Mouse (Mus musculus): ENCODE measurements around the gene Elf2. TPM values are rescaled to one million over a fixed set of nuclear protein-coding genes. Genes with fewer than 3 reads are reported as not detected.
A peak's percentile ranks its signal among the peaks of the same experiment; 100 is the strongest.

Elf2 gene
- polyA plus RNA-seq, 1 experiment from 2014 or later, result 44.5 TPM

- Histone ChIP-seq H3K27me3 (ENCODE audit: control insufficient read depth, insufficient read depth, low read length) (no peaks in the 10 kb centered on the region), H3K4me1 (ENCODE audit: control insufficient read depth, insufficient read depth, low read length) (peaks cover 10% of the 10 kb centered on the region), H3K9me3 (replicated peaks; ENCODE audit: control insufficient read depth, low read length) (no peaks in the 10 kb centered on the region), H3K9ac (ENCODE audit: low read depth, low read length) (no peak overlapping the region), H3K4me3 (ENCODE audit: low read depth, low read length) (no peak overlapping the region), H3K4me2 (no peak overlapping the region), H3K27ac (ENCODE audit: low read depth, low read length) (no peak overlapping the region), H3K36me3 (ENCODE audit: control insufficient read depth, insufficient read depth, low read length) (no peaks in the 10 kb centered on the region)
- WGBS (ENCODE audit: insufficient replicate concordance), result 30% methylated on average over 9 of the region's 9 CpGs
- ATAC-seq (replicated peaks; ENCODE audit: insufficient number of reproducible peaks, low FRiP score, low TSS enrichment), result no peak
These were observed 28.8 kb downstream of the Elf2 start for GRCm38 (mm10) chr3:51311638-51312037.

GRCm38 (mm10) chr3:51310098-51310497, 30.4 kb downstream of the Elf2 start:
- H3K36me3 ChIP-seq (ENCODE audit: control insufficient read depth, insufficient read depth, low read length), result no peaks in the 10 kb centered on the region
- no peaks in the 10 kb centered on the region for H3K9me3 ChIP-seq (replicated peaks; ENCODE audit: control insufficient read depth, low read length)
- H3K4me3 ChIP-seq (ENCODE audit: low read depth, low read length), result no peak overlapping the region
- H3K27ac ChIP-seq (ENCODE audit: low read depth, low read length), result peak overlapping the region; percentile 35; the same call in 1 of the 2 replicates
- H3K27me3 ChIP-seq (ENCODE audit: control insufficient read depth, insufficient read depth, low read length), result no peaks in the 10 kb centered on the region
- no peak; the same call in 1 of the 2 replicates for ATAC-seq (replicated peaks; ENCODE audit: insufficient number of reproducible peaks, low FRiP score, low TSS enrichment)
- WGBS (ENCODE audit: insufficient replicate concordance), result 28% methylated on average over 7 of the region's 7 CpGs
- H3K4me2 ChIP-seq, result peak overlapping the region; percentile 41
- H3K9ac ChIP-seq (ENCODE audit: low read depth, low read length), result peak overlapping the region; percentile 39; the same call in 1 of the 2 replicates
- H3K4me1 ChIP-seq (ENCODE audit: control insufficient read depth, insufficient read depth, low read length), result peaks cover 10% of the 10 kb centered on the region

- peaks cover 26% of the 10 kb centered on the region for H3K4me1 ChIP-seq (ENCODE audit: control insufficient read depth, insufficient read depth, low read length)
- no peak overlapping the region for H3K4me2 ChIP-seq
- WGBS (ENCODE audit: insufficient replicate concordance), result 41% methylated on average over 2 of the region's 2 CpGs
- ATAC-seq (replicated peaks; ENCODE audit: insufficient number of reproducible peaks, low FRiP score, low TSS enrichment), result no peak
- H3K4me3 ChIP-seq (ENCODE audit: low read depth, low read length), result no peak overlapping the region
- no peaks in the 10 kb centered on the region for H3K9me3 ChIP-seq (replicated peaks; ENCODE audit: control insufficient read depth, low read length)
- no peaks in the 10 kb centered on the region for H3K36me3 ChIP-seq (ENCODE audit: control insufficient read depth, insufficient read depth, low read length)
- no peak overlapping the region for H3K27ac ChIP-seq (ENCODE audit: low read depth, low read length)
- no peak overlapping the region for H3K9ac ChIP-seq (ENCODE audit: low read depth, low read length)
- no peaks in the 10 kb centered on the region for H3K27me3 ChIP-seq (ENCODE audit: control insufficient read depth, insufficient read depth, low read length)
These were observed 33.8 kb downstream of the Elf2 start for GRCm38 (mm10) chr3:51306621-51307020.

DNA sequence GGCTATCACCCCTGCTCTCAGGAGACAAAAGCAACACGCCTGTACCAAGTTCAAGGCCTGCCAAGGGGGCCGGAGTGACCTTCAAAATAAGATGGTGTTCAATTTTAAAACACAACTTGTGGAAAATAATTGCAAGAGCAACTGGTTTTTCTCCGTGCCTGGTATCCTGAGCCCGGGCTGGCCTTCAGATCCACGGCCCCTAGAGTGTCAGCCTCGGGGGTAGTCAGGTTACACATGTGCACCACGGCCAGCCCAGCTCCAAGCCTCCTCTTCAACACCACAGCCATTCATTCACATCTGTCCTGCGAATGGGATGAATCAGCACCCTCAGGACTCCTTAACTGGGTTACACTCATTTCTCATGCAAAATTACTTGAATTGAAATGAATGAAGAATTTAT, 34.5 kb downstream of the Elf2 start:
- Histone ChIP-seq H3K4me3 (ENCODE audit: low read depth, low read length) (no peak overlapping the region), H3K9ac (ENCODE audit: low read depth, low read length) (no peak overlapping the region), H3K9me3 (replicated peaks; ENCODE audit: control insufficient read depth, low read length) (no peaks in the 10 kb centered on the region), H3K27me3 (ENCODE audit: control insufficient read depth, insufficient read depth, low read length) (no peaks in the 10 kb centered on the region), H3K4me2 (no peak overlapping the region), H3K27ac (ENCODE audit: low read depth, low read length) (no peak overlapping the region), H3K4me1 (ENCODE audit: control insufficient read depth, insufficient read depth, low read length) (peaks cover 22% of the 10 kb centered on the region), H3K36me3 (ENCODE audit: control insufficient read depth, insufficient read depth, low read length) (no peaks in the 10 kb centered on the region)
- ATAC-seq (replicated peaks; ENCODE audit: insufficient number of reproducible peaks, low FRiP score, low TSS enrichment), result no peak
- 79% methylated on average over 8 of the region's 8 CpGs for WGBS (ENCODE audit: insufficient replicate concordance)

DNA sequence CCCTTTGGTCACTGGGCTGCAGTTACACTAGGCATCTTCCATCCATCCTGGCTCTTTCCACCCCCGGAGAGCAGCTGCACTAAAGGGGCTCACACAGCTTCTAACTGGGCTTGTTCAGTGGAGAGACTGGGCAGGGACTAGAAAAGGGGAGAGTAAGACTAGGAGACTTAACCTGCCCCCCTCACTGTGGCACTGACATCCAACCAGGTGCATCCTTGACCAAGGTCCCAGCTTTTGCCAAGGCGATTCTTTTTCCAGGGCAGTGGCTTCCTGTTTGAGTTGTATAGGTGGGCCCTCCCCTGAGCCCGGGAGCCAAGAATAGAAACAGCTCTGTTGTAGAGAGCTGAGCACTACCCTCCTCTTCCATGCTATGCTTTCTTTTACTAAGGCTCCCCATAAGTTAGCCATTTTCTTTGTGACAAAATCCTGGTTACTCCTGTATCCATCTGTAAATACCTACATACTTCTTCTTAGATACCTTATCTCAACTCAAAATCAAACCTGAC, 37.4 kb downstream of the Elf2 start:
- H3K4me3 ChIP-seq (ENCODE audit: low read depth, low read length), result no peak overlapping the region
- ATAC-seq (replicated peaks; ENCODE audit: insufficient number of reproducible peaks, low FRiP score, low TSS enrichment), result no peak
- H3K9me3 ChIP-seq (replicated peaks; ENCODE audit: control insufficient read depth, low read length), result no peaks in the 10 kb centered on the region
- H3K36me3 ChIP-seq (ENCODE audit: control insufficient read depth, insufficient read depth, low read length), result no peaks in the 10 kb centered on the region
- no peak overlapping the region for H3K9ac ChIP-seq (ENCODE audit: low read depth, low read length)
- H3K4me2 ChIP-seq, result no peak overlapping the region
- no peaks in the 10 kb centered on the region for H3K27me3 ChIP-seq (ENCODE audit: control insufficient read depth, insufficient read depth, low read length)
- WGBS (ENCODE audit: insufficient replicate concordance), result 49% methylated on average over 3 of the region's 3 CpGs
- H3K27ac ChIP-seq (ENCODE audit: low read depth, low read length), result peak overlapping the region; percentile 57
- peaks cover 16% of the 10 kb centered on the region for H3K4me1 ChIP-seq (ENCODE audit: control insufficient read depth, insufficient read depth, low read length)

- H3K4me2 ChIP-seq, result no peak overlapping the region
- no peak overlapping the region for H3K4me3 ChIP-seq (ENCODE audit: low read depth, low read length)
- H3K36me3 ChIP-seq (ENCODE audit: control insufficient read depth, insufficient read depth, low read length), result no peaks in the 10 kb centered on the region
- 0 out of 2 replicates have a peak, but pooled peaks have one; percentile 10 for ATAC-seq (replicated peaks; ENCODE audit: insufficient number of reproducible peaks, low FRiP score, low TSS enrichment)
- peaks cover 16% of the 10 kb centered on the region for H3K4me1 ChIP-seq (ENCODE audit: control insufficient read depth, insufficient read depth, low read length)
- peak overlapping the region; percentile 29; the same call in 1 of the 2 replicates for H3K27ac ChIP-seq (ENCODE audit: low read depth, low read length)
- WGBS (ENCODE audit: insufficient replicate concordance), result 79% methylated on average over 6 of the region's 6 CpGs
- H3K27me3 ChIP-seq (ENCODE audit: control insufficient read depth, insufficient read depth, low read length), result no peaks in the 10 kb centered on the region
- no peaks in the 10 kb centered on the region for H3K9me3 ChIP-seq (replicated peaks; ENCODE audit: control insufficient read depth, low read length)
- H3K9ac ChIP-seq (ENCODE audit: low read depth, low read length), result no peak overlapping the region
These were observed 38.9 kb downstream of the Elf2 start for GRCm38 (mm10) chr3:51301583-51301982.

DNA sequence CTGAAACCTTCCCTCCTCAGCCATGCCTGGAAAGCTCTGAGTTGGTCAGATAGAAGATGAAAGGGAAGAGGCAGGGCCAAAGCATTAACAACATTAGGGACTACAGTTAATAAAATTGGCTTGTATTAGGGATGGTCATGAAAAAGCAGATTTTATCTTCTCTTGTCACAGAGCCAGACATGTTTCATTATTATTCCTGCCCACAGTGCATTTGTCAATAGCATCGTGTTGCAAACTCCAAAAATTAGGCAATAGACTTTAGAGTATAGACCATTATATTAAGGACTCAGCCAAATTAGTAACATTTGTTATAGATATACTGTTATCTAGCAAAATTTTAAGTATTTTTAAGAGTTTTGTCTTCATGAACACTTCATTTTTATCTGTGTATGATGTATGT, 43.7 kb downstream of the Elf2 start:
- Histone ChIP-seq H3K4me1 (ENCODE audit: control insufficient read depth, insufficient read depth, low read length) (no peaks in the 10 kb centered on the region; the same call in 1 of the 2 replicates), H3K4me3 (ENCODE audit: low read depth, low read length) (no peak overlapping the region), H3K4me2 (no peak overlapping the region), H3K9me3 (replicated peaks; ENCODE audit: control insufficient read depth, low read length) (no peaks in the 10 kb centered on the region), H3K27ac (ENCODE audit: low read depth, low read length) (no peak overlapping the region), H3K9ac (ENCODE audit: low read depth, low read length) (no peak overlapping the region), H3K36me3 (ENCODE audit: control insufficient read depth, insufficient read depth, low read length) (no peaks in the 10 kb centered on the region), H3K27me3 (ENCODE audit: control insufficient read depth, insufficient read depth, low read length) (no peaks in the 10 kb centered on the region)
- no peak for ATAC-seq (replicated peaks; ENCODE audit: insufficient number of reproducible peaks, low FRiP score, low TSS enrichment)
- WGBS (ENCODE audit: insufficient replicate concordance), result 68% methylated on average over 1 of the region's 1 CpGs

DNA sequence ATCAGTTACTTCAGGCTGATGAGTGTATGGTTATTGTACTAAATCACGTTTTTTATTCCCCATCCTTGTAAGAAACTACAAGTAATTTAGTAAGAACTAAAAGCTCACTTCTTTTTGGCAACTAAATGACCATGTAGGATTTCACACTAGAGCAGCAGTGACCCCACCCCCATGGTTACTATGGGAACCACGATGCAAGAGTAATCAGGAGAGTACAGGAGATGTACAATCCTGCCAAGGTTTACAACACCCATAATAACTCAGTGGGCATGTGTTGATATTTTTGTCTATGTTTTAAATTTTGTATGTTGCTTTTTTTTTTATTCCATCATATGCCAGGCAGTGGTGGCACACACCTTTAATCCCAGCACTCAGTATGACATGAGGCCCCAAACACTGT, 45.2 kb downstream of the Elf2 start:
- H3K36me3 ChIP-seq (ENCODE audit: control insufficient read depth, insufficient read depth, low read length), result no peaks in the 10 kb centered on the region
- H3K4me3 ChIP-seq (ENCODE audit: low read depth, low read length), result no peak overlapping the region
- no peak overlapping the region for H3K9ac ChIP-seq (ENCODE audit: low read depth, low read length)
- H3K4me2 ChIP-seq, result no peak overlapping the region
- H3K9me3 ChIP-seq (replicated peaks; ENCODE audit: control insufficient read depth, low read length), result no peaks in the 10 kb centered on the region
- ATAC-seq (replicated peaks; ENCODE audit: insufficient number of reproducible peaks, low FRiP score, low TSS enrichment), result no peak
- H3K27ac ChIP-seq (ENCODE audit: low read depth, low read length), result no peak overlapping the region
- no peaks in the 10 kb centered on the region for H3K4me1 ChIP-seq (ENCODE audit: control insufficient read depth, insufficient read depth, low read length)
- no peaks in the 10 kb centered on the region for H3K27me3 ChIP-seq (ENCODE audit: control insufficient read depth, insufficient read depth, low read length)
- WGBS (ENCODE audit: insufficient replicate concordance), result 82% methylated on average over 2 of the region's 2 CpGs

GRCm38 (mm10) chr3:51294251-51294650, 46.2 kb downstream of the Elf2 start:
- H3K9ac ChIP-seq (ENCODE audit: low read depth, low read length), result no peak overlapping the region
- H3K27ac ChIP-seq (ENCODE audit: low read depth, low read length), result no peak overlapping the region
- no peak for ATAC-seq (replicated peaks; ENCODE audit: insufficient number of reproducible peaks, low FRiP score, low TSS enrichment)
- H3K4me1 ChIP-seq (ENCODE audit: control insufficient read depth, insufficient read depth, low read length), result no peaks in the 10 kb centered on the region
- H3K4me2 ChIP-seq, result no peak overlapping the region
- H3K36me3 ChIP-seq (ENCODE audit: control insufficient read depth, insufficient read depth, low read length), result no peaks in the 10 kb centered on the region
- H3K4me3 ChIP-seq (ENCODE audit: low read depth, low read length), result no peak overlapping the region
- 58% methylated on average over 2 of the region's 2 CpGs for WGBS (ENCODE audit: insufficient replicate concordance)
- H3K27me3 ChIP-seq (ENCODE audit: control insufficient read depth, insufficient read depth, low read length), result no peaks in the 10 kb centered on the region
- no peaks in the 10 kb centered on the region for H3K9me3 ChIP-seq (replicated peaks; ENCODE audit: control insufficient read depth, low read length)
